Mouse (Mus musculus): ENCODE measurements at regions not wholly inside any gene's neighbourhood (a gene's known extent, or its start where the extent isn't known, plus 50 kb on each side); places are given as distances from the start of the nearest gene placed in this dataset.

GRCm38 (mm10) chr2:45287530-45288009, 170.4 kb upstream of the Zeb2 start:
- no peak for TF ChIP-seq ZC3H11A (IDR thresholded peaks at IDR 0.05; ENCODE audit: borderline replicate concordance, low read depth, low read length)
- no peak for TF ChIP-seq ZNF384 (IDR thresholded peaks at IDR 0.05; ENCODE audit: low read depth, low read length)

Measured in ES-E14 (cell line).